Mouse (Mus musculus): ENCODE measurements around the gene Cphx1. TPM values are rescaled to one million over a fixed set of nuclear protein-coding genes. Genes with fewer than 3 reads are reported as not detected.

Cphx1 gene
- total RNA-seq, 2 experiments from 2014 or later, result 0.17 TPM; not detected in 1

Other genes starting within 250 kb of the Cphx1 start
- 11.7 and 16.5 TPM in 2 replicates for gene Ppif, start 244.2 kb upstream of the Cphx1 start, total RNA-seq (2015; ENCODE audit: low replicate concordance)
- 2.6 and 4.7 TPM in 2 replicates for gene Ppif, start 244.2 kb upstream of the Cphx1 start, total RNA-seq (2017; ENCODE audit: low replicate concordance)
- 2.7 TPM in 1 of 2 replicates, not detected in the other for gene Zcchc24, start 169.3 kb upstream of the Cphx1 start, total RNA-seq (2015; ENCODE audit: low replicate concordance)
- 0.94 and 0.98 TPM in 2 replicates for gene Zcchc24, start 169.3 kb upstream of the Cphx1 start, total RNA-seq (2017; ENCODE audit: low replicate concordance)
- 28.2 and 30.9 TPM in 2 replicates for gene Anxa11, start 96.1 kb upstream of the Cphx1 start, total RNA-seq (2015; ENCODE audit: low replicate concordance)
- 4.3 and 6.8 TPM in 2 replicates for gene Anxa11, start 96.1 kb upstream of the Cphx1 start, total RNA-seq (2017; ENCODE audit: low replicate concordance)
- not detected in 2 replicates for gene Plac9a, start 35.2 kb upstream of the Cphx1 start, total RNA-seq (2015; ENCODE audit: low replicate concordance)
- gene Plac9a, start 35.2 kb upstream of the Cphx1 start, total RNA-seq (2017; ENCODE audit: low replicate concordance), result not detected in 2 replicates
- 1.5 and 1.9 TPM in 2 replicates for gene Tmem254a, start 10.6 kb upstream of the Cphx1 start, total RNA-seq (2015; ENCODE audit: low replicate concordance)
- gene Tmem254a, start 10.6 kb upstream of the Cphx1 start, total RNA-seq (2017; ENCODE audit: low replicate concordance), result not detected in 2 replicates
- gene Duxbl1, start 40.3 kb downstream of the Cphx1 start, total RNA-seq (2015; ENCODE audit: low replicate concordance), result not detected in 2 replicates
- 0.42 TPM in 1 of 2 replicates, not detected in the other for gene Duxbl1, start 40.3 kb downstream of the Cphx1 start, total RNA-seq (2017; ENCODE audit: low replicate concordance)
- gene Gm9780, start 104.4 kb downstream of the Cphx1 start, total RNA-seq (2015; ENCODE audit: low replicate concordance), result not detected in 2 replicates
- 6.1 TPM in 1 of 2 replicates, not detected in the other for gene Gm9780, start 104.4 kb downstream of the Cphx1 start, total RNA-seq (2017; ENCODE audit: low replicate concordance)
- 1.2 and 24.5 TPM in 2 replicates for gene Tmem254c, start 129.1 kb downstream of the Cphx1 start, total RNA-seq (2015; ENCODE audit: low replicate concordance)
- gene Tmem254c, start 129.1 kb downstream of the Cphx1 start, total RNA-seq (2017; ENCODE audit: low replicate concordance), result 3.3 and 11.2 TPM in 2 replicates
- gene Cphx2, start 143.2 kb downstream of the Cphx1 start, total RNA-seq (2015; ENCODE audit: low replicate concordance), result not detected in 2 replicates
- not detected in 2 replicates for gene Cphx2, start 143.2 kb downstream of the Cphx1 start, total RNA-seq (2017; ENCODE audit: low replicate concordance)
- gene Cphx3, start 144.0 kb downstream of the Cphx1 start, total RNA-seq (2015; ENCODE audit: low replicate concordance), result not detected in 2 replicates
- gene Cphx3, start 144.0 kb downstream of the Cphx1 start, total RNA-seq (2017; ENCODE audit: low replicate concordance), result not detected in 2 replicates
- gene Duxbl2, start 180.0 kb downstream of the Cphx1 start, total RNA-seq (2015; ENCODE audit: low replicate concordance), result not detected in 2 replicates
- gene Duxbl2, start 180.0 kb downstream of the Cphx1 start, total RNA-seq (2017; ENCODE audit: low replicate concordance), result not detected in 2 replicates
- 2.3 TPM in 1 of 2 replicates, not detected in the other for gene Plac9b, start 244.2 kb downstream of the Cphx1 start, total RNA-seq (2015; ENCODE audit: low replicate concordance)
- gene Plac9b, start 244.2 kb downstream of the Cphx1 start, total RNA-seq (2017; ENCODE audit: low replicate concordance), result not detected in 2 replicates

Measured in erythroblast, adult 5-6 weeks (primary cell).